Mouse (Mus musculus) T-helper 1 cell (primary cell): Measurements from ENCODE around the gene Apol6.

Experiments used
- in situ Hi-C: fragments of 300-600 bp; cut with MboI, MseI; formaldehyde crosslinking; loops from one replicate; pipeline ENCODE4 v1.15.1; 2025; ENCODE audit warnings: high pct_unique_total_duplicates

Apol6 gene

DNA sequence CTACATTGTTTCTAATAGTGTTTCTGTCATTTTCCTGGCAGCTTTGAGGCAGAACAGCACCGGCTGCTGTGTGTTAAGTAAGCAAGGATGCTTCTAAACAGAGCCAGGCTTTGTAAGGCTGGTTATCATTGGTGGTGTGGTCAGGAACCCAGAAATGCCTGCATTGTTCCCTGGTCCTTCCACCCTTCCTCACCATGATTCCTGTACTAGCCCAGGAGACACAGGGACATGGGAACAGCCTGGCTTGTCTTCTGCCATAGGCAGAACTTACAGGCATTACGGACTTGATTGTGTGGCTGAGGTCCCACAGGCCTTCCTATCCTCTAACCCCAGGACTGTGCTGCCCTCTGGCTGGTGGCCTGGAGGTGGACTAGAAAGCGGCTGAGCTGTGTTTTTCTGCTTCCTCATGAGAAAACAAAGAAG is 23.9 kb downstream of the Apol6 start:
- in situ Hi-C loops = no loop called here

DNA sequence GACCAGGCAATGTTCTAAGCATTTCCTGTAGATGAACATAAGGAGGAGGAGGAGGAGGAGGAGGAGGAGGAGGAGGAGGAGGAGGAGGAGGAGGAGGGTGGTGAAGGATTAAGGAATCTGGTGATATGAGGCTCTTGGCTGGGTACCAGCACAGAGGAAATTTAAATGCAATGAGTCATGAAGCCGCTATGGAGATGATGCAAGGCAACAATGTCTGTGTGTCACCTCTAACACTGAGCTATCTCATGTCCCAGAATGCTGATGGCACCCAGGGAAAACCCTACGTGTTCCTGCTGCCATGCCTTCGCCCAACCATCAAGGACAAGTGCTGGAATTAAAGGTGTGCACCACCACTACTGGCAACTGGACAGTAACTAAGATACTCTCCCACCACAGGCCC is 24.5 kb downstream of the Apol6 start:
- in situ Hi-C loops = no loop called here

DNA sequence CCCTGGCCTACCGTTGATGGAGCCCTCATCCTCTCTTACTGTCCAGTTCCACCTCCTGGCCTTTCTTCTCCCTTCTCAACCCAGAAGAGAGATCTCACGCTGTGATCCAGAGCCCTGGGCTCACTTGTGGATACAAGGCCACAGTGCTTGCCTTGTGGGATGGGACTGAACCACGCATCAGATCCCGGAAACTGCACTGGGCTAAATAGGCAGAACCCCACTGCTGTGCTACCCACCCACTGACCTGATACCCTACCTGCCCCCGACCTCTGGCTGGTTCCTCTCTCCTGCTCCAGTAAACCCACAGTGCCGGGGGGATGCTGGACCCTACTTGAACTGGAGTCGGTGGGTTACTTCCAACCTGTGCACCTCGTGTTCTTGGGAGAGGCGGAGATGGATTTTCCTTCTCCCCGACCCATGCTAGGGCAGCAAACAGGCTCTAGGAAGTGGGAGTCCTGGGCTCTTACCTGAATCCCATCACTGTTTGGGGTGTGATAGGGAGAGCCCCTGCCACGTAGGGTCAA is 26.3 kb downstream of the Apol6 start:
- in situ Hi-C loops = no loop called here

DNA sequence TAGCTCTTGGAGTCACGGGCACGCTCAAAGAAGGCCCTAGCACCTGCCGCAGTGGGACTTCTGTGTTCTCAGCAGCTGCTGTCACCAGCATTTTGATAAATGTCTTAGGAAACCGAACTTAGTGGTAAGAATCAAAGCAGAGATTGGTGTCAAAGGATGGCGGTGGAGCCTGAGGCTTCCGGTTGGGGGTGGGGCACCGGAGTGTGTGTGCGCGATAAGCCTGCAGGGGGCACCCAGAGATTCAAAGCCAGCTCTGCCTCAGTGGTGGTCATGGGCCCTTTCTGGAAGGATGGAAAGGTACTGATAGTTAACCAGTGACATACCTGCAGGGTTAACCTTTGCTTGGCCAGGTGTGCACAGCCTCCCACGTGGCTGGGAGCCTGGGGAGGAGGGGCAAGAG is 27.0 kb downstream of the Apol6 start:
- in situ Hi-C loops = no loop called here

DNA sequence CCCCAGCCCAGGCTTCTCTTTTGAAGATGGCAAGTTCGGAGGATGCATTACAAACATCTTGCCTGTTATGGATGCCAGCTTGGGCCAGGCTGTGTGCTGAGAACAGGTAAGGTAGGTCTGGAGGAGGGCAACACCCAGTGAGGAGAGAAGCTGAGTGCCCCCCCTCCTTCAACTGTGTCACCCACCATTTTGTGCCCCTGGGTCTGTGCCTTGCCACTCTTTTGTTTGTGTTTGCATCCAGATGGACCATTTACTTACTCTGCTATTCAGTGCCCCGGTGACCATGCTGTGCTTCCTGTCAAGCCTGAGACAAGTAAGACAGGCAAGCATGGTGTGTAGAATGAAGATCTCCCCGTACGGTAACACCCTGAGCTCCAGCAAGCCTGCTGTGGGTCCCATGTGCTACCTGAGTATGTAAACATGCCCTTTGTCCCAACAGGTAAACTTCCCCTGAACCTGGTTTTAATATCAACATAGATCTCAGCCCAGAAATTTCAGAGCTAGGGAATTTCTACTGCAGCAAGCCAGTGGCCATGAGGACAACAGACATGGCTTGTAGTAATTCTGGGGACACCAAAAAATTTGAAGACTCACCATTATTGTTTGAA is 28.1 kb downstream of the Apol6 start:
- in situ Hi-C loops = no loop called here

DNA sequence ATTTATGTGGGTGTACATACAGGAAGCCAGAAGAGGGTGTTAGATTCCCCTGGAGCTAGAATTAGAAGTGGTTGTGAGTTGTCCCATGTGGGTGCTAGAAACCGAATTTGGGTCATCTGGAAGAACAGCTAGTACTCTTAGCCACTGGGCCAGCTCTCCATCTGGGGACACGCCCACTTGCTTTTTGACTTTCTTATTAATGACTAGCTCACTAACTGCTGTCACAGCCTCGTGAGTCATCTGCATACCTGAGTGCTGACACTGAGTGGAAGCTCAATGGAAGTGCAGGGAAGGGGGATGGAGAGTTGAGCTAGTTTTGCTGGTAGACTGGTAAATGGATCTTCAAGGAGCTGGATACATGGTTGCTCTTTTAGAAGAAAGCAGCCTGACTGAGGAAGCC is 32.0 kb downstream of the Apol6 start:
- in situ Hi-C loops = no loop called here

DNA sequence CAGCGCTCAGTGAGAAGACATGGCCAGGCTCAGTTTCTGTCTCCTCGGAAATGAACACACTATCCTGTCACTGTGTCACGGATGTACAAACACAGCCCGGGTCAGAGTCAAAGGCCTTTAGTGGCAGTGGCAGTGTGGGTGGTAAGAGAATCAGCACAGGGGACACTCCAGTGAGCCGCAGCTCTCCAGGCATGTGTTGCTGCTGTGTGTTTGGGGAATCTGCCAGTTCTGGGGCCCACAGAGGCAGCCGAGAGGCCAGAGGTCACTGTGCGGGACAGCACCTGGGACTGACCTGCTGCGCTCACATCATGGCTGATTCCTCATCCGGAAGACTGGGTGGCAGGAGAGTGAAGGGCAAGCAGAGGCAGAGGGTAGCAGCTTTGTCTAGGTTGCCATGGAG is 33.4 kb downstream of the Apol6 start:
- in situ Hi-C loops = no loop called here

DNA sequence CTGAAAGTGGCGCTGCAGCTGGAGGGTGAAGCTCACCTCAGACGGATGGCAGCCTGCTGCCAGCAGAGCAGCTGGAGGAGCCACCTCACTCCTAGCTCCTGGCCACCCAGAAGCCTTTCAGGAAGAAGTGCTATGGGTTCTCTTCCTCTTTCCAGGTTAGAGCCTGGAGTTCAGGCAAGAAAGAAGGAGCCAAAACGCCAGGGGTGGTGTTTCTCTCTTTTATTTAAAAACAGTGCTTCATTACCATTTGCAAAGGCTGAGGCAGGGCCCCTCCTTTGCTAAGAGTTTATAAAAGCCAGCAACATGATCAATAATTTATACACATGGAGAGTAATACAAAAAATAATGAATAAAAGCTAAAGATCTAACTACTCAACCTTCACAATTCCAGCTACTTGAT is 34.3 kb downstream of the Apol6 start:
- in situ Hi-C loops = no loop called here

DNA sequence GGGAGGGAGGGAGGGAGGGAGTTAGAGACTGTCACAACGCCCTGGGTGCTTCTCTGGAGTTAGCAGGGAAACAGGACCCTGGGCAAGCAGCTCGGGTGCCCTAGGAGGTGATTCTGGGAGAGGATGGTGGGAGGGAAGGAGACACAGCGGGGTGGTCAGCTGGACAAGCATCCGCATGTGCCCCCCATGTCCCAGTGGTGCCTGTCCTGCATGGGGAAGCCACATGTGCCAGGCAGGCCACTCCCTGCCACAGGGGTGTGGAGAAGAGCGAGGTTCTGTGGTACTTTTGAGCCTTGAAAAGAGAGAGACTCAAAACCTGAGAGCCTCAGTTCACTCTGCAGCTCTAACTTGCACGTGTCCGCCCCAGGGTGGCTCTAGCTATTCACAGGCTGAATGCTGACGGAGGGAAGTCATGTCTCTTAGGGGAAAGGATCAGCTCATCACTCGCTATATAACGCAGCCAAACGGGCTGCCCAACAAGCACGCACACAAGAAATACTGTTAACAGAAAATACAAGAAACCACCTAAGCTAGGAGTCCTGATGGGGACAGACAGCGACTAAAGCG is 34.8 kb downstream of the Apol6 start:
- in situ Hi-C loops = no loop called here

DNA sequence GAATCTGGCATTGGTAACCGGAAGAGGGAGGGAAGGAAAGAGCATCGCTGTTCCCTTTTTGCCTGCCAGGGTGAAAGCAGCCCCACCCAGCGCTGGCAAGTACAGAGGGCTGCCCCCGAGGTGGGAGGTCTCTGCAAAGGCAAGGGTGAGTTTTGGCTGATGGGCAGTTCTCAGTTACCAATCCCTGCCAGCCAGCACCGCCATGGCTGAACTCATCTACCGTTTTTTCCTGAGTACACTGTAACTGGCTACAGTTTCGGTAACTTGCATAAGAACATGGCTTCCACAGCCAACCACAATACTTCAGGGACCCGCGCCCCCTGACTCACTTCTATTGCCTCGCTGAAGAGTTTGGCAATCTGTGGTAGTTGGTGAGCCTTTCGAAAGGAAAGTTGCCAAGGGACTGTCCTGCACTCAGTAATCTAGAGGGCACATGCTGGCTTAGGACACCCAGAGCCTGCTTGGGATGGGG is 35.4 kb downstream of the Apol6 start:
- in situ Hi-C loops = no loop called here

DNA sequence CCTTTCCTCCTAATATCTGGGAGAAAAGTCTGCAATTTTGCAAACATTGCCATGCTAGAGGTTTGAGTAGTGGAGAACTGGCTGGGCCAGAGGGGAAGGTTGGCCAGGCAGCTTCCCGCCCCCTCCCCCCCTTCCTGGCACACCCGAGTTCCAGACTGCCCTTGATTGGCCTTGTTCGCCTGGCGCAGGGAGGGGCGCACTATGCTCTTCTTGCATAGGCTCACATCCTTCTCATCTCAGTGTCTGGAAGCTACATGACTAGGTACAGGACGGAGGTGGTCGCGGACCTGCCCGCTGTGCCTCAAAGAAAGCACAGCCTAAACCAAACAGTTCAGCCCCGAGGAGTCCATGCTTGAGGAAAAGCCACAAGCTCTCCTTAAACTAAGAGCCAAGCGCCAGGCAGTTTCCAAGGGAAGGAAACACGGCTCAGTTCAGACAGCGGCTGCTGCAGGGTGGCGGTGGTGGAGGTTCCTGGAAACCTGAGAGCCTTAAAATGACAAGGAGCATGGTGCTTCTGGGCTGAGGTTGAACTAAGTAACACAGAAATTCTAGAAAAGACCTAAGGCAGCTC is 36.2 kb downstream of the Apol6 start:
- in situ Hi-C loops = no loop called here

DNA sequence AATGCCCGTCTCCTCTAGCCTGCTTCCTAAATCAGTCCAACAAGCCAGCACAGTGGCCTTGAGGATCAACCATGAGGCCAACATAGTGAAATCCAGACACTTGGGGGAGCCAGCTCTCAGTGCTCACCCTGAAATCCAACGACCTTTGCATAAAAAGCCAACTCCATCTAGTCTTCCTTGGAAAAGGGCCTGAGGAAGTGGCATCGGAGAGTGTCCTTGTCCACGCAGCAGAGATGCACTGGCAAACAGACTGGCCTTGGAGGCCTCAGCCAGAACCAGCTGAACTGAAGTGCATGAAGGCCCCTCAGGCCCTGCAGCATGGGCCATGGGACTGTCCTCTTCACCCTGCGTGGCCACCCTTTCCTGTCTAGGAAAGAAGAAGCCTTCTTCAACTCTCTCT is 36.9 kb downstream of the Apol6 start:
- in situ Hi-C loops = no loop called here

DNA sequence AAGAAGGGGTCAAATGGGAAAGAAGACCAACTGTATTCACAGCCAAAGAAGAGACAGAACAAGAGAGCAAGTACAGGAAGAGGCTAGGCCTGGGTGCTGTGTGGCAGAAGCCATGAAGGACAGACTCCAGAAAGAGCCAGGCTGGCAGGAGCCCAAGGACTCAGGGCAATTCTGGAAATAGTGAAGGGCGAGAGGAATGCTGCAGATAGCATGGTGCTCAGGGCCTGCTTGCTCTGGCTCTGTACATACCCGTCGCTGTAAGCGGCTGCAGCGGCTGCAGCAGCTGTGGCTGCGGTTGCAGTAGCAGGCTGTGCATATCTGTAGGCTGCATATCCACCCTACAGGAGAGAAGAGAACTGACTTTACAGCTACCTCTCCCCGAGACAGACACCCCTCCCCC is 41.3 kb downstream of the Apol6 start:
- in situ Hi-C loops = no loop called here

DNA sequence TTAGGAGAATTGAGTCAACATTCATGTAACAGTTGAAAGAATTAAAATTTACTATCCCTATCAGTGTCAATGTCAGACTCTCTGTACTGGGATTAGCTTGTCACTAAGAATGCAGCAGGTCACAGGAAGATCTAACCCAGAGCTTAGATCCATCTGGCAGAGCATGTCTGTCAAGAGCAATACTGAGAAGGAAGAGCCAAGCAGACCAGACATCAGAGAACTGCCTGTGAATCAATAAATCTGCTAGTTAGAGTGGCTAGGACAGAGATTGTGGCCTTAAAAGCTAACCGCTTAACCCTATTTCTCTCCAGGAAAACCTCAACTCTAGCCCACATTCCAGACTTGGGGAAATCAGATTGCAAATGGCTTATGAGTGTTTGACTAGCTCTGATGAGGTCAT is 42.0 kb downstream of the Apol6 start:
- in situ Hi-C loops = no loop called here

DNA sequence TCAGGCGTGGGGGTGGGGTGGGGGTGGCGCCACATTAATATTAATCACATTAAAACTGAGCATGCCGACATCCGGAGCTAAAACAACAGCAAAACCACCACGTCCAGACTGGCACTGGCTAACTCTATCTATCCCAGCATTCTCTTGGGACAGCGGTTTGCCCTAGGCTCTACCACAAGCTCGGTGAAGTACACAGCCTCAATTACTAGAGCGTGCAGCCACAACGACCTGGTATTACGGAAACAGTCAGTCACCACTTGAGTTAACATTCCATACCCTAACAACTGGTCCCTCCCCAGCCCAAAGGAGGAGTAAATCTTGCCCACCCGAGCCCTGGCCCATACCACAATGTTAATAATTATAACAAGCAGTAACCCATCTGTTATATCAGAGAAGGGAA is 44.7 kb downstream of the Apol6 start:
- in situ Hi-C loops = no loop called here

DNA sequence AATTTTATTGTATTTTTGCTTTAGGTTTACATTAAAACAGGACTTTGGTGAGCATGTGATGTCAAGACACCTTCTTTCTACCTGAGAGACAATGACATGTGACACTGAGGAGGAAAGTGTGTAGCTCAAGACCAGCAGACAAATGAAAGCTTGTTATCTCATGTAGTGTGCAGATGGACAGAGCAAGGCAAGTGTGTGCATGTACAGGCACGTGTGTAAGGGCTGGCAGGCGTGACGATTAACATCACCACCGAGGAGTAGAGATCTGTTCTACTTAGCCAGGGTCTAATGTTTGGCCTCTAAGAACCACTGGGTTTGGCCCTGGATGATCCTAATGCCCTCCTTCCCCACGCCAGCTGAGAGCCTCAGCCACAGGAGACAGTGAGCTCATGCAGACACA is 46.0 kb downstream of the Apol6 start:
- in situ Hi-C loops = no loop called here

DNA sequence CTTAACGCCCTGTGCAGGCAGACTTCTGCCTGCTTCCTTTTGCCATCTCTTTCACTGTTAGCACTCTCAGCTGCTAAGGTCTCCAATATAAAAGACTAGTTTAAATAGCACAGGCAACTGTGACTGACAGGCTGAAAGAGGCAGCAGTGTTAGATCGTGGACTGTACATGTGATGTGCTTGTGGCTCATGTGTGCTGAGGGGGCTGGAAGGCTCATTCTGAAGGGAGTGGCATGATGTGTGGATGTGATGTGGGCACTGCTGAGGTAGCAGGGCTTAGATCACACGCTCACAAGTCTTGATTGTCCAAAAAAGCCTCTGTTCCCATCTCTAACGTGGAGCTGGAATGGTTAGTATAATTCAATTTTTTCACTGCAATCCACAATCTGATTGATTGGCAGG is 46.9 kb downstream of the Apol6 start:
- in situ Hi-C loops = no loop called here

DNA sequence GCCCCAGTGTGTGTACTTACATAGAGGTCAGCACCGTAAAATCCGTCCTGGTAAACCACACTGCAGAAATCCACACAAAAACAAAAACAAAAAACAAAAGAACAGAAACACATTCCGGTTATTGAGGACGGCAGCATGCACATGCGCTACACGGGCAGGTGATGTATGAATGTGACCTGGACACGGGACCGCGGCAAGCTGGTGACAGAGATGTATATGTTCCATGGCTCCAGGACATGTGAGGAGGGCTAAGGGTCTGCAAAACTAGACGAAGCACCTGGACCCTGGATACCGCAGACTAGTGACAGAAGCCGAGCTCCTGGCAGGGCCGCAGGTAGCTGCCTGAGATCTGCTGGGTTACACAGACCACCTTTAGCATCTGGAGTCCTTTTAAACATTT is 49.9 kb downstream of the Apol6 start:
- in situ Hi-C loops = no loop called here

DNA sequence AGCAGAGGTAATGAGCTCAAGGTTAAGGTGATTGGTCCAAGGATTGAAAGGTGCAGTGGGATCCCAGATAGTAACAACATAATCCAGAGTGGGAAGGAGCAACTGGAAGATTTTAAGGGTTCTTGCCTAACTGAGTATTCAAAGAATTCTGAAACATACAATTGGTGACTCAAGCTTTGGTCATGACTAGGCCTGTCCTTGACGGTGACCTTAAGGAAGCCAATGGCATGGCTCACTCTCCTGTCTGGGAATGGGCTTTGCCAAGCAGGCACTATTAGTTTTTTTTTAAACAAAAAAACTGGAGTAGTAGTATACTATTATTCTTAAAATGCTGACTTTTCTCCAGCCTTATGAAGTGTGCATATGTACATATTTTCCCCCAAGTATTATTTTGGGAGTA is 50.7 kb downstream of the Apol6 start:
- in situ Hi-C loops = no loop called here

DNA sequence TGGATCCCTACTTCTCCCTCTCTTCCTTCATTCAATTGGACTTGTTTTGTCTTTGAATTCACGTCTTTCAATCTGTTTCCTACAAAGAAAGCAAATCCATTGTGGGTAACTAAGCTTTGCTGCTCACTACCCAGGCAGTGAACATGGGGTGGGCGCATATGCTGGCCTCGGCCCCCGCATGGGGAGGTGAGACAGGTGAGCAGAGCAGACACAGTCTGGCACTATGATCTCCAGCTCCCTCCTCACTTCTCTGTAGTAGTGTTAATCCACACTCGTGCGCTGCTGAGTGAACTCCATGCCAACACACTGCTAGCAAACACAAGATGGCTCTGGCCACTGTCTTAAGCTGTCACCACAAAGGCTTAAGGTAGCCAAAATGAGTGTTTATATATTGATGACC is 52.8 kb downstream of the Apol6 start:
- in situ Hi-C loops = no loop called here

DNA sequence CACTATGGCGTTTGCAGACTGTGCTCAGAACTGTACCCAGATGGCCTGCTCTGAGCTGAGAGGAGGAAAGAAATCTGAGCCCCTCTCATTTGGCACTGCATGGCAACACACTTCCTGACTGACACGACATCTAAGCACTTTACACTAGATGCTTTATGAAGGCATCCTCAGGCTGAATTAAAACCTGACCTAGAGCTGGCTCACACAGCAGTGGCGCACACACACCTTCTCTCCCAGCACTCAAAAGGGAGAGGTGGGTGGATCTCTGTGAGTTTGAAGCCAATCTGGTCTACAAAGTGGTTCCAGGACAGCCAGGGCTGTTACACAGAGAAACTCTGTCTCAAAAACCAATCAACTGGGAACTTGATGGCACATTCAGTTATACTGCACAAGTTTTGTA is 55.2 kb downstream of the Apol6 start:
- in situ Hi-C loops = no loop called here

DNA sequence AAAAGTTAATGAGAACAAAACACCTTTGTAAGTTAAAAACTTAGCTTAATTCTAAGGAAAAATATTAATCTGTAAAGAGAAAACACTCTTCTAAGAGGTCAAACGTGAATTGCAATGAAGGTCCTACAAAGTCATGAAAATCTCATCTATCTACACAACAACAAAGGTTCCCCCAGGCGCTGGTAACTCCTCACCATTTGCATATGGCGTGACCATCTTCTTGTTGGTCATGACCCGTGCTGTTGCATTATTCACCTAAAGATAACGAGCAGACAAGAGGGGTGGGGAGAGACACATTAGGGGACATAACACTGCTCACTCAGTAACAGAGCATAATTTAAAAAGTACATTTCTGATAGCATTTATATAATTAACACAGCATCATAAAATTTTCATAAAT is 58.2 kb downstream of the Apol6 start:
- in situ Hi-C loops = no loop called here

DNA sequence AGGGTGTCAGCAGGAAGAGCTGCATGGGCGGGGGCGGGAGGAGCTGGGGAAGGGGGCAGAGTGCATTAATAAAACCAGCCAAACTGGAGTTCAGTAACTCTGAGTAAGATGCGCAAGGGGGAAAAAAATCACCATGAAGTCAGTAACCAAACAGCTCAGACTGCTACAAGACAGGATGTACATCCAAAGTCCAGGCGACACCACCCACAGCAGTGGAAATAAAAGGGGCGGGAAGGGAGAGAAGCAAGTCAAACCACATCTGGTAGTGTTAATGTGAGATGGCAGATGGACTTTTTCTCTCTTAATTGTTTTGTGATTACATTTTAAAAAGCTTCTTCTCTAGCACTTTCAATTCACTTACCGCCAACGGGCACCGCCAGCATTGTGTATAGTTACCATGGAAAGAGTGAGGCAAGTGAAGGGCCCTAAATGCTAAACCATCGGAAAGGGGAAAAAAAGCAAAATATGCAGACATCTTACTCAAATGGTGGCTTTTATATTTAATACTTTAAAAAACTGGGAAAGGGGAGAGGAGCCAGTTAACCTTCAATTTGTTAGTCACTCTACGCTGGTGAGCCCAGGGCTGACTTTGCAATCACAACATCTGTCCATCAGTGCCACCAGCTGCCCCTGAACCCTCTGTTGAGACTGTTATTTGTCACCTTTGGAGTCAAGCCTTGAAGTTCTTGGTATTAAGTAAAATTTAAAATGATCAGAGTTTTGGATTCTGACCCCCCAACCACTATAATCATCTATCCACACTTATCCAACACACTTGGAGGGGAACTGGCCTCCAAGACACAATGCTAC is 60.0 kb downstream of the Apol6 start:
- in situ Hi-C loops = no loop called here
